Mouse (Mus musculus) stomach, postnatal 0 days (tissue): Measurements from ENCODE around the gene Fads6. TPM values are rescaled to one million over a fixed set of nuclear protein-coding genes. Genes with fewer than 3 reads are reported as not detected.

Source experiments
- ATAC-seq: fragments of 200-750 bp; cut with Nextera tagmentation; 2 replicates; pipeline ENCODE4 v1.8.0; 2017; ENCODE audit not compliant: low FRiP score, low TSS enrichment
- DNase-seq: peaks from one replicate; pipeline ENCODE4 v3.0.0-alpha.2; 2016; ENCODE audit warnings: low spot score
- H3K27ac ChIP-seq: fragments of 300-500 bp; sonication (generic); replicated peaks from 2 replicates; pipeline ENCODE4 v1.5.1; 2014; ENCODE audit warnings: mild to moderate bottlenecking, control low read depth
- H3K27me3 ChIP-seq: fragments of 300-500 bp; sonication (generic); 2 replicates; pipeline ENCODE4 v1.6.1; 2014; ENCODE audit warnings: low read length; ENCODE audit not compliant: control insufficient read depth, insufficient read depth
- H3K36me3 ChIP-seq: fragments of 300-500 bp; sonication (generic); 2 replicates; pipeline ENCODE4 v1.6.1; 2014; ENCODE audit warnings: low read length, mixed read lengths; ENCODE audit not compliant: control insufficient read depth, insufficient read depth
- H3K4me1 ChIP-seq: fragments of 300-500 bp; sonication (generic); replicated peaks from 2 replicates; pipeline ENCODE4 v1.6.1; 2014; ENCODE audit warnings: antibody characterized with exemption; ENCODE audit not compliant: control insufficient read depth, insufficient read depth
- H3K4me2 ChIP-seq: fragments of 300-500 bp; sonication (generic); replicated peaks from 2 replicates; pipeline ENCODE4 v1.6.1; 2014; ENCODE audit warnings: low read depth, mild to moderate bottlenecking, control low read depth, moderate library complexity
- H3K4me3 ChIP-seq: fragments of 300-500 bp; sonication (generic); 2 replicates; pipeline ENCODE4 v1.5.1; 2014; ENCODE audit warnings: low read depth, low read length, control low read depth
- H3K9ac ChIP-seq: fragments of 300-500 bp; sonication (generic); 2 replicates; pipeline ENCODE4 v1.6.1; 2014; ENCODE audit warnings: mild to moderate bottlenecking, low read length, control low read depth, mixed read lengths
- H3K9me3 ChIP-seq: fragments of 300-500 bp; sonication (generic); 2 replicates; pipeline ENCODE4 v1.6.1; 2016; ENCODE audit warnings: low read length; ENCODE audit not compliant: control insufficient read depth
- CTCF ChIP-seq: IDR thresholded peaks from 2 replicates; pipeline ENCODE4 v1.5.1; 2016; ENCODE audit warnings: antibody characterized with exemption, low read depth, mild to moderate bottlenecking, moderate library complexity
- EP300 ChIP-seq: optimal IDR thresholded peaks from 2 replicates; pipeline ENCODE3; 2016; ENCODE audit warnings: antibody characterized with exemption
- WGBS: fragments of 180-500 bp; shearing (Covaris S2); extraction: QIAGEN DNeasy Blood & Tissue Kit; methylation state at CpG from one replicate; pipeline ENCODE4 v1.1.7; 2014; 5-methylcytosine and 5-hydroxymethylcytosine counted together
- polyA plus RNA-seq: library from polyadenylated mRNA; unstranded; fragments of >200 nt; fragmentation: Nextera tagmentation; extraction: Ambion mirVana; gene quantifications from 2 replicates; pipeline ENCODE4 v1.2.1, GENCODE M21; 2015

Gene Fads6
- 1.3 and 1.5 TPM in 2 replicates for polyA plus RNA-seq

DNA sequence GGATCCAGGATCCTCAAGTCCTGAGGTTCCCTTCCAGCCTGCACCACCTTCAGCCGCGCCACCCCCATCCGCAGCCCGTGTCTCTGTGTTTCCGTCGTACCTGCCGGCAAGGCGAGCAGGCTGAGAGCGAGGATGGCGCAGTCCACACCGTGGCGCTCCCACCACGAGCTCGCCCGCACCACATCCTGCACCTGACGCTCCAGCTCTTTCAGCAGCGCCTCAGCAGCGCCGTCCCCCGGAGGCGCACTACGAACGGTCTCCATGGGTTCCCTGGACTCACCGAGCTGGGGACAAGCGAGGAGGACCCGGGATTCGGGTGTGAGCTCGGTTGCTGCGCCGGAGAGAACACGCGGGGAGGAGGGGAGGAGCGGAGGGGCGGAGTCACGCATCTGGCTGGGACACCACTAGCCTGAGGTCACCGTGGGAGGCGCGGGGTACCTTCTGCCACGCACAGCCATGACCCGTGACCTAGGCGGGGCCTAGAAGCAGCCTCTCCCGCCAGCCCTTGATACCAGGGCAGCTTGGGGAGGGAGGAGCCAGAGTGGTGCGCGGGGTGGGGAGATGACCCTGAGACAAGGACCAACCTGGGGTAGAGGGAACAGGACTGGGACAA is at the start of gene Fads6:
Gene Fads6 (minus strand): TSS at position 450 of the 613 bp plus-strand sequence.
- ATAC-seq (peak; percentile 73), DNase-seq (peak; percentile 80)
- Histone ChIP-seq H3K4me3 (peak within 1 kb of the TSS; percentile 39), H3K9me3 (no peaks in the 10 kb centered on the region), H3K27me3 (no peaks in the 10 kb centered on the region), H3K4me1 (peaks cover 3% of the 10 kb centered on the region; the same call in 1 of the 2 replicates), H3K9ac (peak within 1 kb of the TSS; percentile 56), H3K27ac (peak within 1 kb of the TSS; percentile 24; the same call in 1 of the 2 replicates), H3K4me2 (peak within 1 kb of the TSS; percentile 81), H3K36me3 (no peaks in the 10 kb centered on the region)
- under 1% methylated on average over 42 of the region's 44 CpGs for WGBS
- peak; percentile 74 for TF ChIP-seq CTCF
- no peak for TF ChIP-seq EP300

DNA sequence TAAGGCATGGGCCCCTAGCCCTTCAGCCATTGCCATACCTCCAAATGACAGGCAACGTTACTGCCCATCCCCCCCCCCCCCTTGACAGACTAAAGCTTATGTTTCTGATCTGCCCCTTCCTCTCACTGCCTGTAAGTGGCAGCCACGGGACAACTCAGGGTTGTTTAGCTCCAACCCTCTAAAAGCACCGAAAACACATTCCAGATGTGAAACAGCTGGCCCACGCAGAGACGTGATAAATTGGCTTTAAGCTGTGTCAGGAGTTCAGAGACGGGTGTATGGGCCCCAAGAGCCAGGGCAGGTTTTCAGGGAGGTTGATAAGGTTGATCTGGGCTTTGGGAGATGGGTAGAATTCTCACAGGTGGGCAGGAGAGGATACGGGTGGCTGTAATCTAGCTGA is 48.1 kb upstream of the Fads6 start:
- no peak overlapping the region for H3K4me2 ChIP-seq
- H3K27ac ChIP-seq: peak overlapping the region; percentile 63; the same call in 1 of the 2 replicates
- H3K27me3 ChIP-seq: no peaks in the 10 kb centered on the region
- H3K36me3 ChIP-seq: no peaks in the 10 kb centered on the region
- ATAC-seq (no peak), DNase-seq (no peak)
- no peak overlapping the region for H3K4me3 ChIP-seq
- H3K4me1 ChIP-seq: no peaks in the 10 kb centered on the region; the same call in 1 of the 2 replicates
- no peaks in the 10 kb centered on the region for H3K9me3 ChIP-seq
- no peak overlapping the region for H3K9ac ChIP-seq
- no peak for TF ChIP-seq CTCF
- no peak for TF ChIP-seq EP300
- WGBS: 29% methylated on average over 7 of the region's 7 CpGs

DNA sequence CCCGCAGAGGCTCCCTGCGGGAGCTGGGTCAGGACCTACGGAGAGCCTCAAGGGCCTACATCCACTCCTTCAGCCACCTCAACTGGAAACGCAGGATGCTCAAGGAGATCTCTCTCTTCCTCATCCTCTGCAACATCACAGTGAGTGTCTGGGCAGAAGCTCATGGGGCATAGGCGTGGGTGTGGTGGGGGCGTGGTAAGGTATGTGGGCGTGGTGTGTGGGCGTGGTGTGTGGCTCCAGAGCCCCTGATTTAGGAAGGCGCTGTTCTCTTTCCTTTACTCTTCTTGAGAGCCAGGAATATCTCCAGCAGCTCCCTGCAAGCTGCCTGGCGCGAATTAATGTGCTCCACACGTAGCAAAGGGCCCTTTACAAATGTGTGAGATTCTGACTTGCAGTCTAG is 47.5 kb upstream of the Fads6 start:
- H3K27ac ChIP-seq: no peak overlapping the region; the same call in 1 of the 2 replicates
- 12% methylated on average over 12 of the region's 12 CpGs for WGBS
- H3K36me3 ChIP-seq: no peaks in the 10 kb centered on the region
- ATAC-seq: no peak
- no peaks in the 10 kb centered on the region; the same call in 1 of the 2 replicates for H3K4me1 ChIP-seq
- no peaks in the 10 kb centered on the region for H3K9me3 ChIP-seq
- no peak for DNase-seq
- no peak overlapping the region for H3K9ac ChIP-seq
- H3K27me3 ChIP-seq: no peaks in the 10 kb centered on the region
- H3K4me3 ChIP-seq: no peak overlapping the region
- TF ChIP-seq CTCF (no peak), EP300 (no peak)
- H3K4me2 ChIP-seq: no peak overlapping the region

DNA sequence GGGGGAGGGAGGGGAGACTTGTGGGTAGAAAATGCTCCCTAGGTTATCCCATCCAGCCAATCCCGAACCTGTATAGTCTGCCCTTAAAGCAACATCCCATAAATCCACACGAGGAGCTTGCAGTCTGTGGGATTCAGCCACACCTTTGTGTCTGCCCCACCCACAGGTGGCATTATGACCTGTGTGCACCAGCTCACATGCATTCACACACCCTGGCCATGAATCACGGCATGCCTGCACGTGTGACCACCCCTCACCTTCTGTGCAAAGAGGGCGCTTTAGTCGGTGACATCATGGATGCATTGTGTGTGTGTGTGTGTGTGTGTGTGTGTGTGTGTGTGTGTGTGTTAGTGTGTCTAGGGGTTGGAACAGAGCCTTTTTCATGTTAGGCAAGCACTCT is 44.4 kb upstream of the Fads6 start:
- Histone ChIP-seq H3K36me3 (no peaks in the 10 kb centered on the region), H3K27ac (0 out of 2 replicates have a peak overlapping the region, but pooled peaks have one; percentile 30), H3K4me3 (no peak overlapping the region), H3K4me1 (no peaks in the 10 kb centered on the region; the same call in 1 of the 2 replicates), H3K9me3 (no peaks in the 10 kb centered on the region), H3K4me2 (no peak overlapping the region), H3K9ac (no peak overlapping the region), H3K27me3 (no peaks in the 10 kb centered on the region)
- peak; percentile 78 for DNase-seq
- 59% methylated on average over 6 of the region's 6 CpGs for WGBS
- peak; percentile 84 for ATAC-seq
- TF ChIP-seq CTCF (no peak), EP300 (no peak)

DNA sequence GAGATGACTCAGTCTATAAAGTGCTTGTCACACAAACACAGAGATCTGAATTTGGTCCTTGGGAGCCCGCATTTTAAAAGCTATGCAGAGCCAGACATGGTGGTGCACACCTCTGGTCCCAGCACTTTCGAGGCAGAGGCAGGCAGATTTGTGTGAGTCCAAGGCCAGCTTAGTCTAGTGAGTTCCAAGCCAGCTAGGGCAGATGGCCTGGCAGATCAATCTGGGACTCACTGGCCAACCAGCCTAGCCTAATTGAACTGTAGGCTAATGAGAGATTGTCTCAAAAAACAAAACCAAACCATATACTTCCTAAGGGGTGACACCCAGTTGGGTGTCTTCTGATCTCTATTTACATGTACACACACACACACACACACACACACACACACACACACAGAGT is 43.8 kb upstream of the Fads6 start:
- Histone ChIP-seq H3K9me3 (no peaks in the 10 kb centered on the region), H3K27me3 (no peaks in the 10 kb centered on the region), H3K9ac (no peak overlapping the region), H3K4me2 (no peak overlapping the region), H3K36me3 (no peaks in the 10 kb centered on the region), H3K4me3 (no peak overlapping the region), H3K27ac (no peak overlapping the region), H3K4me1 (no peaks in the 10 kb centered on the region; the same call in 1 of the 2 replicates)
- 52% methylated on average over 2 of the region's 2 CpGs for WGBS
- no peak for ATAC-seq
- no peak for DNase-seq
- TF ChIP-seq CTCF: no peak
- TF ChIP-seq EP300: no peak

DNA sequence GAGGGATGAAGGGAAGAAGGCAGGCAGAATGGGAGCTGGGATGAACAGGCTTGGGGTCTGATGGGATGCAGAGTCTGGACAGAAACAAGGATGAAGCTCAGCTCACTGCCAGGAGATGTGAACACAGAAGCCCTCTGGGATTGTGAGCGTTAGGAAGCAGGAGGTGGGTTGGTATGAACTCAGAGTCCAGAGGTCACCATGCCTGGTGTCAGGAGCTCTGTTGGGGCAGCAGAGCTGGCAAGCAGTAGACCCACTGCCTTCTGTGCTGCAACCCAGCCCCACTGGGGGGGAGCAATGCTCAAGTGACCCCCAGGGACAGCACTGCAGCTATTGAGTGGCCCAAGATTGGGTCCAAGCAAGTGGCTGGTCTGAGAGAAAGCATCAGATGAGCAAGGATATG is 40.4 kb upstream of the Fads6 start:
- Histone ChIP-seq H3K27me3 (peaks cover 3% of the 10 kb centered on the region; the same call in 1 of the 2 replicates), H3K9me3 (no peaks in the 10 kb centered on the region), H3K27ac (no peak overlapping the region), H3K9ac (no peak overlapping the region), H3K4me2 (no peak overlapping the region), H3K4me3 (no peak overlapping the region), H3K36me3 (no peaks in the 10 kb centered on the region), H3K4me1 (0 out of 2 replicates have a peak, but pooled peaks cover 3% of the 10 kb centered on the region)
- WGBS: 53% methylated on average over 1 of the region's 1 CpGs
- DNase-seq: no peak
- ATAC-seq: no peak
- TF ChIP-seq EP300 (no peak), CTCF (no peak)
